Mouse (Mus musculus) CD4-positive, CD25-positive, alpha-beta regulatory T cell (primary cell): ENCODE data around the gene Ccr3. TPM values are rescaled to one million over a fixed set of nuclear protein-coding genes. Genes with fewer than 3 reads are reported as not detected.

ENCODE experiments used
- polyA plus RNA-seq: library from polyadenylated mRNA; unstranded; fragments of 100-300 nt; shearing (Covaris generic); gene quantifications from one replicate; pipeline ENCODE4 v1.2.1, GENCODE M21; 2017

Ccr3 gene
- polyA plus RNA-seq: 1.9 TPM

DNA sequence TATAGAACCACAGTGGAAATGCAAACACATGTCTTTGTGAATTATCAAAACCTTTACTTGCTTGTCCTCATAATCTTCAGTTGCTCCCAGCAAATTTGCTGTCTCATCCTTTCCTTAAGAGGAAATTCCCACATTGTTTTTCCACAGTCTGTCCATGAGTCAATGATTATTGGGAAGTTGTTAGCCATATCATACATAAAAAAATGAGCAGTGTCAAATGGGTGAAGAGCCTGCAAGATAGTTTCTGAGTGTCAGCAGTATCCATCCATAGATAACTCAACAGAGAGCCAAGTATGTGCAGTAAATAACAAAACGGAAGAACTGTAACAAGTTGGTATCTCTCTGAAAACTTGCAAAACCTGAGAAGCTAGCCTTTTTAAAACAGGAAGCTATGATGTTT lies at the start of gene Ccr3:
TSS of gene Ccr3 (plus strand) at position 301 of the 400 bp plus-strand sequence.

DNA sequence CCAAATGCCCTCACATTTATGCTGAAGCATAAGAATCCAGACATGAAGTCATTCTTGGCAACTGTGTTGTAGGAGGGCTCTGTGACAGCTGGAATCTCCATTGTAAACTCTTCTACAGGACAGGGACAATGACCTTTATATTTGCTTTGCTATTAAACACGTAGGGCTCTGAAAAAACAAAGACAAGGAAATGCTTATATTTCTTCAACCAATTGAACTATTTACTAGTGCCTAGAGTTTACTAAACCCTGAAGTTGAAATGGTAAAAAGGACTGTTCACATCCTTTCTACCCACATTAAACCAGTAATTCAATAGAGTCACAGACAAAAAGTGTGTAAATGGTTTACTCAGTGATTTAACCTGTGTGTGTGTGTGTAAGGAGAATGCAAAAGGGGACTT lies 43.5 kb upstream of the Ccr3 start, which contains the start of gene Ccr1l1:
TSS of gene Ccr1l1 (minus strand) at position 101 of the 400 bp plus-strand sequence.

Other genes starting within 250 kb of the Ccr3 start
- gene Cxcr6, start 215.5 kb upstream of the Ccr3 start, polyA plus RNA-seq: 8.3 TPM
- 41.1 TPM for gene Fyco1, start 170.1 kb upstream of the Ccr3 start, polyA plus RNA-seq
- gene Xcr1, start 159.9 kb upstream of the Ccr3 start, polyA plus RNA-seq: 0.24 TPM
- 0.14 TPM for gene Ccr1, start 53.3 kb upstream of the Ccr3 start, polyA plus RNA-seq
- gene Ccr1l1, start 43.6 kb upstream of the Ccr3 start, polyA plus RNA-seq: not detected
- gene Ccr2, start 80.0 kb downstream of the Ccr3 start, polyA plus RNA-seq: 14.9 TPM
- gene Ccr5, start 99.6 kb downstream of the Ccr3 start, polyA plus RNA-seq: 4.5 TPM